Mouse (Mus musculus): ENCODE measurements around the gene Disp2. TPM values are rescaled to one million over a fixed set of nuclear protein-coding genes. Genes with fewer than 3 reads are reported as not detected.

The Disp2 gene
- total RNA-seq (2014; fragmentation: Nextera tagmentation) (not detected in 2 replicates), total RNA-seq (2017) (not detected in 2 replicates)

DNA sequence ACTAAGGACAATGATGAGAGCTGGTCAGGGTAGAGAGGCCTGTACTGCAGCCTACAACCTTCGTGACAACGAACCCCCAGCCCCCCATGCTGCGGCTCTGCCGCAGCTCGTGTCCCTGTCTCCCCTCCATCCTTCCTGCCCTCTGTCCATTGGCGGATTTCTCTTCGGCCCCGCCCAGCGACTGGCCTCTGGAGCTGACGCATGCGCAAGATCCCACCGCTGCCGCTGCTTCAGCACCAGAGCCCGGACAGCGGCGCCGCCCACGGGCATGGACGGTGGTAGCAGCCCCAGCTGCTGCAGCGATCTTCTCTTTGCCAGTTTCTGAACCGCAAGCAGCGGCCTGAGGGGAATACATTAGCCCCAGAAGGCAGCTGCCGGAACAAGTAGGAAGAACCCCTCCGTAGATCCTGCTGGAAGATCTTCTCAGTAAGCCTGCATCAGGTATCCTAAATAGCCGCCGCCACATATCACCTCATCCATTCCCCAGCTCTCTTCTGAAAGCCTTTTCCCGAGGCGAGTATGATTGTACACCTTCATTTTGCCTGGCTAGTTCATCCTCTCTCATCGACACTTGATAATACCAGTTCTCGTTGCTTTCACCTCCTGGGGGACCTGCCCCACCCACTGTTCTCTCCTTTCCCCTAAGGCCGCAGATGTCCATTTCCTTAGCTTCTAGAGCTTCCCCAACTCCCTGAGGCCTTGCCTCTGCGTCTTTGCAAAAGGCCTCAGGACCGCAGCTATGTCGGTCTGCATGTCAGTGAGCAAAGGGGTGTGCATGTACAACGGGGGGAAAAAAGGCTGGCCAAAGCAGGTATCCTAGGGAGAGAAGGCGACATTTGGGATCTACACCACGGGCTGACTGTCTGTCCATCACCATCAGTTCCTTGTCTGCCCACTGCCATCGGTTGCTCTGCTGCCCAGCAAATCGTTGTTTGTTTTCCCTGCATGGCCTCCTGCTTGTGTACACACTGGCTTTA, at the start of gene Disp2:
Gene Disp2, plus strand, starts transcription at position 216 of the 977 bp plus-strand sequence.
- ATAC-seq (replicated peaks; ENCODE audit: low FRiP score, low TSS enrichment, poor library complexity, severe bottlenecking) = peak; percentile 88

DNA sequence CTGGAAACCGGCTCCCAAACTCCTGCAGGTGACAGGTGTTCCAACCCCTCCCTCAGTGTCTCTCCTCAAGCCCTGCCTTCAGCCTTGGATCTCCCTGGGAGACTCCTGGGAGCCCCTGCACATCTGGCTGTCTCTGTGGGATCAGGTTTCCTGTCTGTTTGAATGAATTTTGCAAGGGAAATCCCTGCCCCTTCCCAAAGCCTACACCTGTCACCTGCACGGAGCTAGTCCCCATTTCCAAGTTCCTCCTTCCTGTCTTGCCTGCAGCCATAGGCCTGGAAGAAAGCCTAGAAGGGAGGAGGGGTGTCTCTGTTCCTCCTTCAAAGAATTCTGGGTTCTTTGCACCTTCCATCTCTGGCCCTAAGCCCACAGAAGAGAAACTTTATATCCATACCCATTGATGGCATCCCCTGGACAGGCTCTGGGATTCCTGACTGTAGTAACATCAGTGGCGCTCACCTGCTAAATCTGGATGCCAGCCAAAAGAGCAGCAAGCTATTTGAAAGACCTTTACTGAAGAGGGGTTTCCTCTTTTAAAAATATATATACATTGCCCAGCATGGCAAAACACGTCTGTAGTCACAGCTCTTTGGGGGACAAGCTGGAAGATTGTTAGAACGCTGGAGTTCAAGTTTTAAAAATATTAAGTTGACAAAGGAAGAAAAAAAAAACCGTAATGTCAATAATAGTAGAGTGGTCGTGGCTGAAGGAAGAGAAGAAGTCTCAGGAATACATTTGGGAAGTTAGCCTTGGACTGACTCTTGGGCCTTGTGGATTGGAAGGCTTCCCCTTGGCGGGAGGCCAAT, 49.5 kb upstream of the Disp2 start:
- ATAC-seq (replicated peaks; ENCODE audit: low FRiP score, low TSS enrichment, poor library complexity, severe bottlenecking) = no peak

GRCm38 (mm10) chr2:118730622-118730915, 49.0 kb upstream of the Disp2 start:
- ATAC-seq (replicated peaks; ENCODE audit: low FRiP score, low TSS enrichment, poor library complexity, severe bottlenecking) = peak; percentile 54

- no peak for ATAC-seq (replicated peaks; ENCODE audit: low FRiP score, low TSS enrichment, poor library complexity, severe bottlenecking)
Observed at GRCm38 (mm10) chr2:118731981-118732380, 47.5 kb upstream of the Disp2 start.

DNA sequence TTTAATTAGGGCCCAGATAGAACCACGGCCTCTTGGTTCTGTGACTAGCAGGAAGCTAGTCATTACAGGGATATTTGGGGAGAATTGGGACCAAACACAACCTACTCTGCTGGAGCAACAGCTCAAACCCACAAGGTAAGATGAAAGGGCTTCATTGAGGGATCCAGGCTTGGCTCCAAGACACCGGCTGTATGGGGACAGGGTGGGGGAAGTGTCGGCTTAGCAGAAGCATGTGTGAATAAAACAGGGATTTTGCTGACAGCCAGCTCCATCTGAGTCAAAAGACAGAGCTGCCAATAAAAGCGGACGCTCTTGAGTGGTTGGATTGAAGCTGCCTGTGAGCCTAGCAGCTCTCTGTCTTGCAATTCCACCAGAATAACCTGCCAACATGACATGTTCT, 46.2 kb upstream of the Disp2 start:
- no peak for ATAC-seq (replicated peaks; ENCODE audit: low FRiP score, low TSS enrichment, poor library complexity, severe bottlenecking)

DNA sequence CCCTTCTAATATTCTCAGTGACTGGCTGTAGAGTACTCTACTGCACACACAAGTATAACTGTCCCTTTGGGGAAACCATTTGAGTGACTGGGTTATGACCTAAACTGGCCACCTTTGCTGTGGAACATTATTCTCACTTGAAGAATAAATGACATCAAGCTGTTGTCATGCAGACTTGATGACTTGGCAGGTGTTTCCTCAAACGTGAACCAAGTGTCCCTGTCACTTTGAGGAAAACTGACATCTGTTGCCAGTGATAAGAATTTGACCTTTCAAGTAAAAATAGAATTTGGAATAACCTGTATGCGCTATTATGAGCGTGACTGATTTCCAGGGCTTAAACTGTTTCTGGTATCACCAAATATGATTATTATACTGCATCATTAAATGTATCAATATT, 39.2 kb upstream of the Disp2 start:
- ATAC-seq (replicated peaks; ENCODE audit: low FRiP score, low TSS enrichment, poor library complexity, severe bottlenecking) = no peak

- no peak for ATAC-seq (replicated peaks; ENCODE audit: low FRiP score, low TSS enrichment, poor library complexity, severe bottlenecking)
Observed at GRCm38 (mm10) chr2:118741183-118741582, 38.3 kb upstream of the Disp2 start.

DNA sequence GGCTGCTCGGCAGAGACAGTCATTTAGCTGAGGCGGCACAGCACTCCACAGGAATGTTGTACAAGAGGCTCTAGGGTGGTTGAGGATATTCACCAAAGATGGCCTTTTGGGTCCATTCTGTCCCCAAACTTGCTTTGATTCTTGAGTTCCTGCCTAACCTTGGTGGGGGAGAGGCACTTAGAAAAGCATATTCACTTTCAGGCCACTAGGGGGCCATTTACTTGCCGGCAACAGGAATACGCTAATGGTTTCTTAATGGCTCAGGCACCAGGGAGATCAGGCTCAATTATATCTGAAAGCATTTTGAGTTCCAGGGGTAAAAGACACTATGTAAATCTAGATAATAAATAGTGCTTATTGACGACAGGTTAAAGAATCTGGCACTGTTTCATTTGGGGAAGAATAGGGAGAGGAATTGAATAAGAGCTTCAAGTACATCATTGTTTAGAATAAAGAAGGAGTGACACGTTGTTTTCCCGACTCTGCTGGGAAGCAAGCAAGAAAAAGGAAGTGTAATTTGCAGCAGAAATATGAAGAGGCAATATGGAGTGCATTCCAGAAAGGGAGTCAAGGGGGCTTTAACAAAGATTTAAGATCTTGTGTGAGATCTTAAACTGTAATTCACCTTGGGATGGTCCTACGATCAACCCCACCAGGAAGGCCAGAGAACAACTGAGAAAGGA, 36.1 kb upstream of the Disp2 start:
- peak; percentile 56; the same call in 1 of the 2 replicates for ATAC-seq (replicated peaks; ENCODE audit: low FRiP score, low TSS enrichment, poor library complexity, severe bottlenecking)

DNA sequence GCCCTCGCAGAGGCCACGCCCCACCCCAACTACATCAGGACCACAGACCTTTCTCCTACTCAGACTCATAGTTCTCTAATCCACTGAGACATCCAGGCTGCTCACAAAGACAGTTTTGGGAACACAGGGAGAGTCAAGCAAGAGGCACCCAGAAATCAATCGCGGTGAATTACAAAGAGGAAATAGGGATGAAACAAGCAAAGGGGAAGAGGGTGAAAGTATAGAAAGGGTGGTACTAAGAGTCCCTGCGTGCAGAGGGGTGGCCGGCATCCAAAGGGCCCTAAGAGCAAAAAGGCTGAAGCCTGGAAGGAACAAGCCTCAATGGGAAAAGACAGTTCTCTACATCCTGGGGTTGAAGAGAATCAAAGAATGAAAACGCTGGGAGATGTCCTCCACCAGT, 34.9 kb upstream of the Disp2 start:
- no peak for ATAC-seq (replicated peaks; ENCODE audit: low FRiP score, low TSS enrichment, poor library complexity, severe bottlenecking)

- peak; percentile 69 for ATAC-seq (replicated peaks; ENCODE audit: low FRiP score, low TSS enrichment, poor library complexity, severe bottlenecking)
Observed at GRCm38 (mm10) chr2:118745232-118745884, 34.2 kb upstream of the Disp2 start, which contains the start of gene Inafm2. TSS of gene Inafm2 (plus strand) at chr2:118745758.

GRCm38 (mm10) chr2:118745915-118746901, 33.3 kb upstream of the Disp2 start:
- 0 out of 2 replicates have a peak, but pooled peaks have one; percentile 28 for ATAC-seq (replicated peaks; ENCODE audit: low FRiP score, low TSS enrichment, poor library complexity, severe bottlenecking)

- no peak for ATAC-seq (replicated peaks; ENCODE audit: low FRiP score, low TSS enrichment, poor library complexity, severe bottlenecking)
Observed at GRCm38 (mm10) chr2:118747301-118747960, 32.1 kb upstream of the Disp2 start.

DNA sequence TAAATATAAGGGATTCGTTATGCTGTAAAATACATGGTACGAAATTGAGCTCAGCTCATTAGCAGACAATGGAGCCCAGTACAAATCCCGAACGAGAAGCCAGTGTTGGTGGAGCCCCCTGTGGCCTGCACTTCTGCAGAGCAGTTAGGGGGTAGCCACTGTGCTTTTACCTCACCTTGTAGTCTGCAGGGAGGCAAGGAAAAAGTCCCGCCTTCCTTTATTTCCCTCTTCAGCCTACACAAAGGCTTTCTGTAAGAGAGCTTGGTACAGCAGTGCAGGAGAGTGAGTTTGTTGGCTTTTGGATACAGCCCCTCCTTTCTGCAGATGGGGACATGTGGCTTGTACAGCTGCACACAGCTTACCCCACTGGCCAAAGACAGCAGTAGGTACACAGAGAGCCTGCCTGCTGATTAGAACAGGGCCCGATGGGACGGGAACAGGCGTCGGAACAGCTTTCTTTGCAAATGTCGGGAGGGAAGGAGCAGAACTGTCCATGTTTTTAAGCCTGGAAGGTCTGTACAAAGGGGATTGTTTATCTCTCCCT, 30.1 kb upstream of the Disp2 start:
- no peak for ATAC-seq (replicated peaks; ENCODE audit: low FRiP score, low TSS enrichment, poor library complexity, severe bottlenecking)

DNA sequence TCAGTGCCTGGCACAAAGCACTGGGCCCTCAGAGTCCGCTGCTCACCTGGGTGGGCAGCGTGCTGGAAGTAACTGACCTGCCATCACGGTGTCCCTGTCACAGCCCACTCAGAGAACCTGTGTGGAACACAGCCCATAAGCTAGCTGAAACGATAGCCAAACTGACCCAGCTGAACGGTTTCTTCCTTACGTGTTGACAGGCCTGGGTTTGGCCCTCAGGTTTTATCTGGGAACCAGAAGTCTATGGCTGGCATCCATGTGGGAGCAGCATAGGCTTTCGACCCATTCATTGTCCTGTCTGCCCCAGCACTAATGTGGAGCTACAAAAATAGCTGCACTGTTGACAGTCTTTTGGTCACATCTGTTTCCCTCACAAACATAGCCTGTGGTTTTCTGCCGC, 29.0 kb upstream of the Disp2 start:
- ATAC-seq (replicated peaks; ENCODE audit: low FRiP score, low TSS enrichment, poor library complexity, severe bottlenecking) = no peak

DNA sequence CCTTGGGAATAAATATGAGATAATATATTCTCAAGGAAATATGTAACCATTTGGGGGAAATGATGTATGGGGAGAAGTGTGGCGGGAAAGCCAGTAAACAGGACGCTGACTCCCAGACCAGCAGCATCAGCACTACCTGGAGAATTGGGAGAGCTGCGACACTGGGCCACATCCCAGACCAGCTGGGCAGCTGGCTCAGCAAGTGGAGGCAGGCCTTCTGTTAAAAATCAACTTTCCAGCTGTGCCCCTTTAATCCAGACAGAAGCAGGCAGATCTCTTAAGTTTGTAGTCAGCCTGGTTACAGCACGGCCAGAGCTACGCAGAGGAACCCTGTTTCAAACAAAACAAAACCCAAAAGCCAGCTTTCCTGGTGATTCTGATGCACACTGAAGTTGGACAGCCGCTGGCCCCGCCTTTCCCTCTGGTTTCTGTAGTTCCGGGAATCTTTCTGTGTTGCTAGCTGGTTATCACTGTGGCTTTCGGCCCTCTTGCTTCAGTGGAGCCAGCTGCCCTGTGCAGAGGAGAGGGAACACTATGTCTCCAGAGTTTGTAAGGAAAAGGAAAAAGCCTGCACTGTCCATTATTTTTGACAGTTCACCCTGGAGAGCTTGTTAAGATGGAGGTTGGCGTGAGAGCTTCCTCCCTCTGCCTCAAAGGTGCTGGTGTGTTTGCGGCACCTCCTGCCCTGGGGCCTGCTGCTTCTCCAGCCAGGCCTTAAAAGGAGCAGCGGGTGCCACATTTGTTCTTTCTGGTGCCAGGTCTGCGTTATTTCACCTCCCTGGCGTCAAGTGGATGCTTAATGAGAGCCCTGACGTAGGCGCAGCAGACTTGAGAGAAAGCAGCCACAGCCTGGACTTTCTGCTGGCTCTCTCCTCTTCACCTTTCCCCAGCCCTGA, 27.4 kb upstream of the Disp2 start:
- 0 out of 2 replicates have a peak, but pooled peaks have one; percentile 16 for ATAC-seq (replicated peaks; ENCODE audit: low FRiP score, low TSS enrichment, poor library complexity, severe bottlenecking)

DNA sequence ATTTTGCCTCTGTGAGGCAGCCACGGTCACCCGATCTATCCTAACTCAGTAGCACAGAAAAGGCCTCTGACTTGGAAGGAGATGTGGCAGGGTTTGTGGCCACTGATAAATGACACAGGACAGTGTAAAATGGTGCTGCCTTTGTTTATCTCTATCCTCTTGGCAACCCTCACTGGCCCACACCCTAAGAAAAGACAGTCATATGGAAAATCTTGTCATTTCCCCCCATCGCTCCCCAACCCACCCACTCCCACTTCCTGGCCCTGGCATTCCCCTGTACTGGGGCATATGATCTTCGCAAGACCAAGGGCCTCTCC, 26.8 kb upstream of the Disp2 start:
- peak; percentile 73 for ATAC-seq (replicated peaks; ENCODE audit: low FRiP score, low TSS enrichment, poor library complexity, severe bottlenecking)

GRCm38 (mm10) chr2:118754143-118754542, 25.4 kb upstream of the Disp2 start:
- no peak for ATAC-seq (replicated peaks; ENCODE audit: low FRiP score, low TSS enrichment, poor library complexity, severe bottlenecking)

Measured in megakaryocyte-erythroid progenitor cell, adult 5-6 weeks (primary cell).